Mouse (Mus musculus) CH12.LX (cell line): ENCODE data around the gene Trpt1.

Source experiments
- CTCF ChIP-seq, 2 experiments: IDR thresholded peaks in 1 of 2; conservative IDR thresholded peaks in 1 of 2; 2 replicates each; pipeline ENCODE4 v1.5.1; 2011 to 2012; ENCODE audit warnings: low read depth in 2 of 2, low read length in 2 of 2, improper control_type of control experiment in 1 of 2, inconsistent platforms in 1 of 2, mild to moderate bottlenecking in 1 of 2, moderate library complexity in 1 of 2
- EP300 ChIP-seq: IDR thresholded peaks from 2 replicates; pipeline ENCODE4 v1.6.1; 2011; ENCODE audit warnings: low read length, improper control_type of control experiment
- MAZ ChIP-seq: IDR thresholded peaks from 2 replicates; pipeline ENCODE4 v1.6.1; 2012; ENCODE audit warnings: low read depth, mild to moderate bottlenecking, inconsistent platforms, low read length, improper control_type of control experiment, moderate library complexity
- POLR2A ChIP-seq: IDR thresholded peaks from 2 replicates; pipeline ENCODE4 v1.6.1; 2011; ENCODE audit warnings: low read depth, mild to moderate bottlenecking, improper control_type of control experiment, low read length
- RCOR1 ChIP-seq: conservative IDR thresholded peaks from 2 replicates; pipeline ENCODE4 v1.6.1; 2012; ENCODE audit warnings: low read depth, mild to moderate bottlenecking, inconsistent platforms, low read length, improper control_type of control experiment
- UBTF ChIP-seq: IDR thresholded peaks from 2 replicates; pipeline ENCODE4 v1.6.1; 2012; ENCODE audit warnings: low read depth, mild to moderate bottlenecking, inconsistent platforms, low read length, improper control_type of control experiment, moderate library complexity
- USF1 ChIP-seq: IDR thresholded peaks from 2 replicates; pipeline ENCODE4 v1.6.1; 2014; ENCODE audit warnings: low read depth, mild to moderate bottlenecking, inconsistent platforms, low read length, improper control_type of control experiment

DNA sequence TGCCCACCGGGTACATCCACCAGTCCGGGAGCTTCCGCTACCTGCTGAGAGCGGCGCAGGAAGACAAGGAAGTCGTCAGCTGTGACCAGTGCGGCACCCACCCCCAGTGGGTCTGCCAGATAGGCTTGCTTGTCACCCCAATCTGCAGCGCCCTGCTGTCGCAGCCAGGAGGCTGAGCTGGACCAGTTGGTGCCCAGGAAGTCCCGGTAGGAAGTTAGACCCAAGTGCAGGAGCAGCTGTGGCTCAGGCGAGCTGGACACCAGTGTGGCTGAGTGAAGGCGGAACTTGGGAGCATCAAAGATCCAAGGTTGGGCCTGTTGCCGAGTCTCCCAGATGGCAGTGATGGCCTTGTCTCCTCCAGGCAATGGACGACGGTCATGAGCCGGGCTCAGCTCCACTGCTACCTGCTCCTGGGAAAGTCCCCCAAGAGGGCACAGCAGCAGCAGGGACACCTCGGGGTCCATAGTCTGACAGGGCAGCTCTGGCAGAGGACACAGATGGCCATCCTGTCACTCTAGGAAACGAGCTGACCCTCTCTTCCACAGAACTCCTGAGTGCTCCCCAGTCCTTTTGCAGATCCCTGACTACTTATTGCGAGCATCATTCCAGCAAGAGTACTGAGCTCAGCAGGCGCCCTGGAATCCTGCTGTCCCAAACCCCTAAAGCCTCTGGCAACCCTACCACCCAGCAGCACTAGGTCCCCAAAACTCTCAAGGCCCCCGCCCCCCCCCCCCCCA, 508 bp upstream of the Trpt1 start:
- TF ChIP-seq POLR2A (no peak), USF1 (no peak), RCOR1 (no peak), MAZ (no peak), EP300 (no peak), CTCF (conservative IDR thresholded peaks at IDR 0.05 in 1 of 2, IDR thresholded peaks at IDR 0.05 in 1 of 2; ENCODE audit: low read depth in 2 of 2, low read length in 2 of 2) (no peak), UBTF (no peak)
